Mouse (Mus musculus): ENCODE measurements around the gene Dazap2.
"Not testable (repeated sequence)": the region's sequence is repeated elsewhere in the genome, so short reads cannot be mapped to it uniquely, and the experiment has no call there.

DNA sequence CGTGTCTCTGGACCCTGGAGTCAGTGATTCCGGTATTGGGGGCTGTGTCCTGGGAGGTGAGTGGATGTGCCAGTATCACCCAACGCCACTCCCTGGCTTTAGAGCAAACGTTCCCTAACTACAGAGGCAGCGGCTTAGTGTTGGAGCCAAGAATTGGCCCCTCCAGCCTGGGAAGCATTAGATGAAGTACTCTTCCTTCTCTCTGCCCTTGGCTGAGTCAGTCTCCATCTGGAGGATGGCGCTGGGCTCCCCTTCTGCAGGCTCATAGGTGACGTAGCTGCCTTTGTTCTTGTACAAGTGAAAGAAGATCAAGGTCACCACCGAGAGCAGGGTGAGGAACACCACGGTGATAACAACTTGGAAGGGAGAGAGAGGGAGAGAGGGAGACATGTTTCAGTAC, 6.5 kb downstream of the Dazap2 start:
- TF ChIP-seq CTCF (IDR thresholded peaks at IDR 0.05; ENCODE audit: borderline replicate concordance, control insufficient read depth, extremely low read depth, insufficient read depth, low read length, poor library complexity); POLR2A (IDR thresholded peaks at IDR 0.05; ENCODE audit: control insufficient read depth, extremely low read depth, insufficient read depth, low read length, poor library complexity): not testable (repeated sequence)
